Mouse (Mus musculus) neural tube, embryonic 13.5 days (tissue): ENCODE measurements around the gene Dera. TPM values are rescaled to one million over a fixed set of nuclear protein-coding genes. Genes with fewer than 3 reads are reported as not detected.

Source experiments
- ATAC-seq: fragments of 200-750 bp; cut with Nextera tagmentation; 2 replicates; pipeline ENCODE4 v1.8.0; 2017; ENCODE audit warnings: low read depth, mild to moderate bottlenecking, moderate TSS enrichment, moderate library complexity
- H3K27ac ChIP-seq: fragments of 300-500 bp; sonication (generic); replicated peaks from 2 replicates; pipeline ENCODE4 v1.5.1; 2015; ENCODE audit warnings: moderate library complexity, mild to moderate bottlenecking, inconsistent platforms
- H3K27me3 ChIP-seq: fragments of 300-500 bp; sonication (generic); 2 replicates; pipeline ENCODE4 v1.6.1; 2015; ENCODE audit warnings: mild to moderate bottlenecking, inconsistent platforms
- H3K36me3 ChIP-seq: fragments of 300-500 bp; sonication (generic); 2 replicates; pipeline ENCODE4 v1.6.1; 2015; ENCODE audit warnings: mild to moderate bottlenecking, inconsistent platforms
- H3K4me1 ChIP-seq: fragments of 300-500 bp; sonication (generic); replicated peaks from 2 replicates; pipeline ENCODE4 v1.6.1; 2015; ENCODE audit warnings: inconsistent platforms
- H3K4me2 ChIP-seq: fragments of 300-500 bp; sonication (generic); 2 replicates; pipeline ENCODE4 v1.6.1; 2015; ENCODE audit warnings: inconsistent platforms, mild to moderate bottlenecking, moderate library complexity
- H3K4me3 ChIP-seq: fragments of 300-500 bp; sonication (generic); 2 replicates; pipeline ENCODE4 v1.5.1; 2015; ENCODE audit warnings: mild to moderate bottlenecking, inconsistent platforms
- H3K9ac ChIP-seq: fragments of 300-500 bp; sonication (generic); 2 replicates; pipeline ENCODE4 v1.6.1; 2015; ENCODE audit warnings: moderate library complexity, mild to moderate bottlenecking, inconsistent platforms
- H3K9me3 ChIP-seq: fragments of 300-500 bp; sonication (generic); 2 replicates; pipeline ENCODE4 v1.6.1; 2016; ENCODE audit warnings: inconsistent platforms
- WGBS: fragments of 180-500 bp; shearing (Covaris S2); methylation state at CpG from one replicate; pipeline ENCODE4 v1.1.7; 2015; 5-methylcytosine and 5-hydroxymethylcytosine counted together
- polyA plus RNA-seq: library from polyadenylated mRNA; unstranded; fragments of >200 nt; fragmentation: Nextera tagmentation; extraction: Ambion mirVana; gene quantifications from 2 replicates; pipeline ENCODE4 v1.2.1, GENCODE M21; 2015

The Dera gene
- polyA plus RNA-seq, 1 experiment from 2014 or later = 17.3 TPM

GRCm38 (mm10) chr6:137734846-137735609, 19.3 kb upstream of the Dera start, which contains the start of gene Strap:
Gene Strap (plus strand): TSS chr6:137735078.
- peak within 1 kb of the TSS; percentile 96 for H3K4me2 ChIP-seq
- peaks cover 24% of the 10 kb centered on the region for H3K4me1 ChIP-seq
- WGBS = under 1% methylated on average over 70 of the region's 86 CpGs
- H3K27ac ChIP-seq = peak within 1 kb of the TSS; percentile 87
- peaks cover 15% of the 10 kb centered on the region for H3K36me3 ChIP-seq
- peak; percentile 97 for ATAC-seq
- 0 out of 2 replicates have a peak, but pooled peaks cover 6% of the 10 kb centered on the region for H3K27me3 ChIP-seq
- no peaks in the 10 kb centered on the region for H3K9me3 ChIP-seq
- peak within 1 kb of the TSS; percentile 79 for H3K4me3 ChIP-seq
- H3K9ac ChIP-seq = peak within 1 kb of the TSS; percentile 89

DNA sequence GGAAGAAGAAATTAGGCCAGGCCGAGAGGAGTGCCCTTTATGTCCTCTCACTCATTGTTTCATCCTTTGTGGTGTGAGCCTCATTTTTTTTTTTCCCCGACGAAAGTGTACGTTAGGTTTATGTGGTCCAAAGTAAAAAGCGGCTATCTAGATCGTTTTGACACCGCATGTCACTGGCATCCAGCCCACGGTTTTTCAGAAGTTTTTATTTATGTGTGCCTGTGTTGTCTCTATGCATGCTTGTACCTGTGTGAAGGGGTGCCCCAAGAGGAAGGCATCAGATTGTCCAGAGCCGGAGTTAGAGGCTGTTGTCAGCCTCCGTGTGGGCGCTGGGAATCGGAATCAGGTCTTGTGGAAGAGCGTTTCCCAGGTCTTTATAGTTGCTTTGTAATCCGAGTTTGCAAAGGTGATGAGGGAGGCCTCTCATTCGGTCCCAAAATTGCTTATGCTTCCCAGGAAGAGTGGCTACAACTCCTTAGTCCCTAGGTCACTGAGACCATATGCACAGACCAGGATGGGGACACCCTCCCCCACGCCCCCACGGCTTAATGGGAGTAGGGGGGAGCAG, 18.6 kb upstream of the Dera start:
- Histone ChIP-seq H3K4me2 (peak overlapping the region; percentile 96), H3K9ac (peak overlapping the region; percentile 89), H3K9me3 (no peaks in the 10 kb centered on the region), H3K27ac (peak overlapping the region; percentile 87), H3K27me3 (0 out of 2 replicates have a peak, but pooled peaks cover 6% of the 10 kb centered on the region), H3K36me3 (peaks cover 22% of the 10 kb centered on the region), H3K4me3 (peak overlapping the region; percentile 79), H3K4me1 (peaks cover 24% of the 10 kb centered on the region)
- WGBS = 10% methylated on average over 17 of the region's 17 CpGs
- ATAC-seq = no peak

DNA sequence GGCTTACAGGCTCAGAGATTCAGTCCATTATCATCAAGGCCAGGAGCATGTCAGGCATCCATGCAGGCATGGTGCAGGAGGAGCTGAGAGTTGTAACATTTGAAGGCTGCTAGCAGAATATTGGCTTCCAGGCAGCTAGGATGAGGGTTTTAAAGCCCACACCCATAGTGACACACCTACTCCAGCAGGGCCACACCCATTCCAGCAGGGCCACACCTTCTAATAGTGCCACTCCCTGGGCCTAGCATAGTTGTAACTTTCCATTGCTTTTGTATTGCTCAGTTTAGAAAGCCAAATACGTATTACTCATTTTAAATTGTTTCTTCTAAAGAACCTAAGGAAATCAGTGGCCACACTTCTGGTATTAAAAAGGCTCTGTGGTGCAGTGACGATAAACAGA, 13.4 kb upstream of the Dera start:
- H3K36me3 ChIP-seq = peaks cover 71% of the 10 kb centered on the region
- H3K4me2 ChIP-seq = no peak overlapping the region
- peaks cover 15% of the 10 kb centered on the region for H3K4me1 ChIP-seq
- H3K27me3 ChIP-seq = no peaks in the 10 kb centered on the region
- H3K9me3 ChIP-seq = no peaks in the 10 kb centered on the region
- 96% methylated on average over 2 of the region's 2 CpGs for WGBS
- H3K9ac ChIP-seq = no peak overlapping the region
- ATAC-seq = no peak
- H3K27ac ChIP-seq = no peak overlapping the region
- H3K4me3 ChIP-seq = no peak overlapping the region

- Histone ChIP-seq H3K4me3 (no peak overlapping the region), H3K36me3 (peaks cover 91% of the 10 kb centered on the region), H3K9me3 (no peaks in the 10 kb centered on the region), H3K27ac (no peak overlapping the region), H3K4me1 (no peaks in the 10 kb centered on the region), H3K9ac (no peak overlapping the region), H3K27me3 (no peaks in the 10 kb centered on the region), H3K4me2 (no peak overlapping the region)
- ATAC-seq = no peak
- 97% methylated on average over 4 of the region's 4 CpGs for WGBS
These were observed 9.6 kb upstream of the Dera start for GRCm38 (mm10) chr6:137744700-137745099.

DNA sequence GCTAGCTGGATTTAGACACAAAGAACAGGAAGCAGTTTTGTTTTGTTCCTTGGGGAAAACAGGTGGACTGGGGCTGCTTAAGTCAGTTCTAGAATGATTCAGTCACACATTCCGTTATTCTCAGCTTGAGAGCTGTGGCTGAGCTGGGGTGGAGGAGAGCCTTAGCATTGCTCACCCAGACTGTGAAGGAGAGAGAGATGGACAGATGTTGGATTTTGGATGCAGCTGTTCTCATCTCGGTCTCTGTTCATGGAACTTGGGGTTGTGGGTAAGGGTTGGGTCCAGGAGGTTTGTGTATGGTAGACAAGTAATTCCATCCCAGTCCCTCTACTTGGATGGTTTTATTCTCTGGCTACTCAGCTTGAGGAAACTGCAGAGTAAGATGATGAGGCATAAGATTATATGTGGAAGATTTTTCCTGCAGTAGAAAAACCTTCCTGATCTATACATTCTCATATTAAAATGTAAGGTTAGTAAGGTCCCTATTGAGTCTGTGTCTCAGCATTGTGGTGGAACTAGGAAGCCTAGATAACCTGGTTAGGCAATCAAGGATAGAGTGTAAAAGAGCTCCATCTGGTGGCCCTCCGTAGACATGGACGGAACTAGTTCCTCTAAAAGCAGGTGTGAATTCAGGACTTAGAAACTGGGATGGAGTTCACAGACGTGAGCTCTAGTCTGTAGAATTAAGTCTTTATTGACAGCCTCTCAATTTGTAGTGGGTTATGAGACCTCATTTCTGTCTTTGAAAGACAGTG, 7.0 kb upstream of the Dera start:
- 78% methylated on average over 5 of the region's 5 CpGs for WGBS
- H3K36me3 ChIP-seq = peaks cover 85% of the 10 kb centered on the region
- H3K4me2 ChIP-seq = no peak overlapping the region
- H3K27me3 ChIP-seq = no peaks in the 10 kb centered on the region
- no peaks in the 10 kb centered on the region for H3K4me1 ChIP-seq
- H3K27ac ChIP-seq = no peak overlapping the region
- H3K4me3 ChIP-seq = no peak overlapping the region
- H3K9me3 ChIP-seq = no peaks in the 10 kb centered on the region
- ATAC-seq = no peak
- H3K9ac ChIP-seq = no peak overlapping the region

DNA sequence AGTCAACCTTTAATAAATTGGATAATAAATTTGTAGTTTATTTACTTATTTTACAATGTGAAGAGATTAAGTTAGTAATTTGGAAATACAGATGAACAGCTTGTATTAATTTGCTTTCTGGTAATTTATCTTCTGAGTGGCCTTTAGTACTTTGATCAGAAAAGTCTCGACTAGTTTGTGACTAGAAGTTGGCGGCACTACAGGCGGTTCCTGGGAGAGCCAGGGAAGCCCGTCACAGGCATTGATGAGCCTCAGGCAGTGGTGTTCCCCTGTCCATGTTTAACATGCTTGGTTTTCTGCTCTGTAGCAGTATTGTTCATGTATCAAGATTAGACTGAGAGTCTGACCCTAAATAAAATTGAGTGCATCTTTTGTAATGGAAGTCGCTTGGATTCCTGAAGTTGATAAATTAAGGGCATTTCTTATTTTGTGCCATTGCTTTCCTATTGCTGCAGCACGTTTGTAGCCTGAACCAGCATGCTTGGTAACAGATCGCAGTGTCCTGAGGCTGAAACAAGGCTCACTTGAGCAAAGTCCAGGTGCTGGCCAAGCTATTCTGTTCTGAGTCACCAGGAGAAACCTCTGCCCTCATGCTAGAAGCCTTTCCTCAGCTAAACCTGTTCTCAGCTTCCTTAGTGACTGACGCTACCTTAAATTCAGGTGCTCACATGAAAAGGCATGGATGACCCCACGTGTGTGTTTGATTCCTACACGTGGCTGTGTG, 2.6 kb upstream of the Dera start:
- 87% methylated on average over 10 of the region's 10 CpGs for WGBS
- peaks cover 13% of the 10 kb centered on the region for H3K4me1 ChIP-seq
- no peak overlapping the region for H3K4me2 ChIP-seq
- no peak for ATAC-seq
- H3K4me3 ChIP-seq = no peak overlapping the region
- H3K27ac ChIP-seq = no peak overlapping the region
- H3K27me3 ChIP-seq = no peaks in the 10 kb centered on the region
- H3K36me3 ChIP-seq = peaks cover 51% of the 10 kb centered on the region
- H3K9me3 ChIP-seq = no peaks in the 10 kb centered on the region
- no peak overlapping the region for H3K9ac ChIP-seq

DNA sequence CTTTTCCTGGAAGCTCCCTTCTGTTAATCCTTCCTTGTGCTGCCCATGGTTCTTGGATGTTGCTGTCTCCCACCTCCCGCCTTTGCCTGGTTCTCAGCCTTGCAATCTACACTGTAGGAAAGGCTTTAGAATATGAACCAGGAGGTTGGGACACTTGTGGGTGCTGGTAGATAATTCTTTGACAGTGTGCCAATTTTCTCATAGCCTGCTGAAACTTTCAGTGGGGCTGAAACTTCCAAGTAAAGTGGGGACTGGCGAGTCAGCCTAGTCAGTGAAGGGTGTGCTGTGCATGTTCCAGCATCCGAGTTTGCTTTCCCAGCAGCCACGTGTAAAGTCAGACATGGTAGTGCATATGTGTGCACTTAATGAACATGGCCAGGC, 2.1 kb upstream of the Dera start:
- Histone ChIP-seq H3K27ac (no peak overlapping the region), H3K9me3 (no peaks in the 10 kb centered on the region), H3K4me3 (no peak overlapping the region), H3K4me2 (no peak overlapping the region), H3K36me3 (peaks cover 46% of the 10 kb centered on the region), H3K27me3 (no peaks in the 10 kb centered on the region), H3K4me1 (peaks cover 13% of the 10 kb centered on the region), H3K9ac (no peak overlapping the region)
- no peak for ATAC-seq
- WGBS = 86% methylated on average over 4 of the region's 4 CpGs

GRCm38 (mm10) chr6:137754857-137755232, 499 bp downstream of the Dera start:
- H3K4me1 ChIP-seq = peaks cover 13% of the 10 kb centered on the region
- no peak overlapping the region for H3K27ac ChIP-seq
- 5% methylated on average over 8 of the region's 8 CpGs for WGBS
- peak overlapping the region; percentile 64 for H3K4me2 ChIP-seq
- peak overlapping the region; percentile 65 for H3K9ac ChIP-seq
- H3K4me3 ChIP-seq = peak overlapping the region; percentile 52
- no peaks in the 10 kb centered on the region for H3K27me3 ChIP-seq
- H3K36me3 ChIP-seq = peaks cover 22% of the 10 kb centered on the region
- no peak for ATAC-seq
- H3K9me3 ChIP-seq = no peaks in the 10 kb centered on the region

DNA sequence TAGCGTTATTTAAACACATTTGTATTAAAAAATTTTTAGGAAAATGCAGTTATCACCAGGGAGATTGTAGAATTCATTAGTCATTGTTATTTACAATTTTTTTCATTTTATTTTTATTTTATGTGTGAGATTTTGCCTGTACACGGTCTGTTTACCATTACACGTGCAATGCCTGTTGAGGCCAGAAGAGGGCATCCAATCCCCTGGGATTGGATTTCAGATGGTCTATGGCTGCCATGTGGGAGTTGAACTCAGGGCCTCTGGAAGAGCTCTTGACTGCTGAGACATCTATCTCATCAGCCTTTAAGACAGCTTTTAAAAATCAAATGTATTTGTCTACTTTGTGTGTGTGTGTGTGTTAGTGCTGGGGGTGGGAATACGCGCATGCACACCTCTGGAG, 2.0 kb downstream of the Dera start:
- no peak for ATAC-seq
- Histone ChIP-seq H3K27ac (no peak overlapping the region), H3K27me3 (no peaks in the 10 kb centered on the region), H3K4me2 (no peak overlapping the region), H3K4me3 (no peak overlapping the region), H3K4me1 (peaks cover 13% of the 10 kb centered on the region), H3K36me3 (peaks cover 13% of the 10 kb centered on the region), H3K9ac (no peak overlapping the region), H3K9me3 (no peaks in the 10 kb centered on the region)
- WGBS = 75% methylated on average over 5 of the region's 5 CpGs

- no peaks in the 10 kb centered on the region for H3K9me3 ChIP-seq
- H3K4me1 ChIP-seq = peaks cover 13% of the 10 kb centered on the region
- no peak overlapping the region for H3K4me2 ChIP-seq
- no peaks in the 10 kb centered on the region for H3K27me3 ChIP-seq
- no peak overlapping the region for H3K27ac ChIP-seq
- H3K9ac ChIP-seq = no peak overlapping the region
- no peak overlapping the region for H3K4me3 ChIP-seq
- no peak for ATAC-seq
- WGBS = 93% methylated on average over 1 of the region's 1 CpGs
- H3K36me3 ChIP-seq = no peaks in the 10 kb centered on the region
These were observed 3.5 kb downstream of the Dera start for GRCm38 (mm10) chr6:137757891-137758290.

GRCm38 (mm10) chr6:137759681-137760080, 5.3 kb downstream of the Dera start:
- 57% methylated on average over 8 of the region's 8 CpGs for WGBS
- Histone ChIP-seq H3K4me1 (peaks cover 6% of the 10 kb centered on the region), H3K27me3 (no peaks in the 10 kb centered on the region), H3K36me3 (no peaks in the 10 kb centered on the region), H3K9ac (no peak overlapping the region), H3K4me3 (no peak overlapping the region), H3K9me3 (no peaks in the 10 kb centered on the region), H3K4me2 (no peak overlapping the region), H3K27ac (no peak overlapping the region)
- peak; percentile 28; the same call in 1 of the 2 replicates for ATAC-seq

DNA sequence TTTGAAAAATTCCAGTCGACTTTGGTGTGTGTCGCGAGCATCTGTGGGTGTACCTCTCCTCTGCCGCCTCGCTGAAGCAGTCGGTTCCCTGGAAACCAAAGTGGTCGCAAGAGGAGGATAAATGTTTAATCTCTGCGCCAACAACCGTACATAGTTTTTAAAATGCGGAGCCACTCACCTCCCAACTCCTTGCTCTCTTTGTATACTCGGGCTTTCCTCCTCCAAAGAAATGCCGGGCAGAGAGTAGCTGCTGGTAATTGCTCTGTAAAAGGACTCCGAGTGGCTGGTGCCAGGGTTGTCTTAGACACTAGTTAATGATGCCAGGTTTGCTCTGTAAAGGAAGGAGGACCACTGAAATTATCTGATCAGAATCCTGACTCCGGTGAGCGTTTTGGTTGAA, 6.6 kb downstream of the Dera start:
- WGBS = 76% methylated on average over 15 of the region's 15 CpGs

More for the DNA sequence above, 6.6 kb downstream of the Dera start:
- ATAC-seq = no peak
- H3K27me3 ChIP-seq = no peaks in the 10 kb centered on the region
- H3K36me3 ChIP-seq = no peaks in the 10 kb centered on the region
- H3K9me3 ChIP-seq = no peaks in the 10 kb centered on the region
- no peak overlapping the region for H3K27ac ChIP-seq
- H3K4me1 ChIP-seq = no peaks in the 10 kb centered on the region; the same call in 1 of the 2 replicates
- H3K9ac ChIP-seq = no peak overlapping the region
- no peak overlapping the region for H3K4me2 ChIP-seq
- no peak overlapping the region for H3K4me3 ChIP-seq
